Mouse (Mus musculus) adrenal gland, postnatal 36 days (tissue): ENCODE measurements at regions not wholly inside any gene's neighbourhood (a gene's known extent, or its start where the extent isn't known, plus 50 kb on each side); places are given as distances from the start of the nearest gene placed in this dataset.

Experiments used
- DNase-seq, 2 experiments: peaks; one replicate each; pipeline ENCODE4 v3.0.0; 2021; ENCODE audit warnings: mixed read lengths in 1 of 2

GRCm38 (mm10) chr4:34337852-34338251, 212.9 kb upstream of the Akirin2 start:
- no peak for DNase-seq

GRCm38 (mm10) chr4:34340057-34340456, 210.7 kb upstream of the Akirin2 start:
- DNase-seq = no peak

- DNase-seq = no peak
Observed at GRCm38 (mm10) chr4:34371281-34372032, 179.3 kb upstream of the Akirin2 start.

GRCm38 (mm10) chr4:34386338-34386967, 164.3 kb upstream of the Akirin2 start:
- no peak for DNase-seq

GRCm38 (mm10) chr4:34391499-34391898, 159.2 kb upstream of the Akirin2 start:
- no peak for DNase-seq

GRCm38 (mm10) chr4:34403061-34403460, 147.7 kb upstream of the Akirin2 start:
- no peak for DNase-seq

- DNase-seq = no peak
Observed at GRCm38 (mm10) chr4:34407181-34407580, 143.6 kb upstream of the Akirin2 start.

GRCm38 (mm10) chr4:34420970-34421369, 129.8 kb upstream of the Akirin2 start:
- no peak for DNase-seq

GRCm38 (mm10) chr4:34424131-34424646, 126.5 kb upstream of the Akirin2 start:
- no peak for DNase-seq

GRCm38 (mm10) chr4:34429003-34429402, 121.7 kb upstream of the Akirin2 start:
- no peak for DNase-seq

GRCm38 (mm10) chr4:34429456-34430235, 121.1 kb upstream of the Akirin2 start:
- no peak for DNase-seq

GRCm38 (mm10) chr4:34437316-34437715, 113.4 kb upstream of the Akirin2 start:
- peak; percentile 59 to 61 for DNase-seq

GRCm38 (mm10) chr4:34449582-34449981, 101.2 kb upstream of the Akirin2 start:
- no peak for DNase-seq

- peak in 1 of 2 experiments; percentile 45 for DNase-seq
Observed at GRCm38 (mm10) chr4:34462591-34462990, 88.1 kb upstream of the Akirin2 start.

- no peak for DNase-seq
Observed at GRCm38 (mm10) chr4:34465845-34466244, 84.9 kb upstream of the Akirin2 start.

GRCm38 (mm10) chr4:34466309-34466708, 84.4 kb upstream of the Akirin2 start:
- no peak for DNase-seq

- DNase-seq = no peak
Observed at GRCm38 (mm10) chr4:34468096-34468495, 82.6 kb upstream of the Akirin2 start.

GRCm38 (mm10) chr4:34475792-34476448, 74.8 kb upstream of the Akirin2 start:
- DNase-seq = no peak

GRCm38 (mm10) chr4:34484273-34484672, 66.5 kb upstream of the Akirin2 start:
- no peak for DNase-seq

- DNase-seq = no peak
Observed at GRCm38 (mm10) chr4:34485574-34485973, 65.2 kb upstream of the Akirin2 start.

GRCm38 (mm10) chr4:34494961-34495723, 55.6 kb upstream of the Akirin2 start:
- DNase-seq = peak in 1 of 2 experiments; percentile 12
